Mouse (Mus musculus): ENCODE measurements around the gene Slc35b3. TPM values are rescaled to one million over a fixed set of nuclear protein-coding genes. Genes with fewer than 3 reads are reported as not detected.

Gene Slc35b3
- total RNA-seq (2021) = 1 to 10 TPM; 5.3 to 5.9 TPM
- long read RNA-seq, experiment 1, partial matches to known transcripts = 1 of 7 reads
- long read RNA-seq, experiment 1, other reads (novel, unspliced or antisense) = 4 of 7 reads
- long read RNA-seq, experiment 2, partial matches to known transcripts = 2 of 7 reads
- long read RNA-seq, experiment 2, other reads (novel, unspliced or antisense) = 2 of 7 reads

- intact Hi-C loops (cut with DNase I) = no loop called here
- DNase-seq = peak; percentile 90 to 91
Measured at GRCm38 (mm10) chr13:38960063-38961050, at the start of gene Slc35b3. Gene Slc35b3, minus strand, starts transcription at chr13:38960875.

DNA sequence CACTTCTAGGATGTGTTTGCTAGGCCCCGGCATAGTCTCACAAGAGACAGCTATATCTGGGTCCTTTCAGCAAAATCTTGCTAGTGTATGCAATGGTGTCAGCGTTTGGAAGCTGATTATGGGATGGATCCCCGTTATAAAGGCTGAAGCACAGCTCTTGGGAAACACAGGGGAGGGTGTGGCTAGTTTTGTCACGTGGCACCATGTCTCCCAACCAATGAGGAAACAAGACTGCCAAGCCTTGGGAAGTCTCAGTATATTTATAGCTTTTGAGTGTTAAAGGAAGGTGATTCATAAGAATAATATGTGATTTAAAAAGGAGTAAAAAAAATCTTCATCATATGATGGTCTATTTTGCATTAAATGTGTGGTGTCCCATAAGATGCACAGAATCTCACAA, 49.6 kb upstream of the Slc35b3 start:
- intact Hi-C loops (cut with DNase I) = loop anchor here (2.0 to 5.0 kb wide), 2 partner anchors 158 to 319 kb away; no protein-coding TSS in a partner anchor
- no peak for DNase-seq

DNA sequence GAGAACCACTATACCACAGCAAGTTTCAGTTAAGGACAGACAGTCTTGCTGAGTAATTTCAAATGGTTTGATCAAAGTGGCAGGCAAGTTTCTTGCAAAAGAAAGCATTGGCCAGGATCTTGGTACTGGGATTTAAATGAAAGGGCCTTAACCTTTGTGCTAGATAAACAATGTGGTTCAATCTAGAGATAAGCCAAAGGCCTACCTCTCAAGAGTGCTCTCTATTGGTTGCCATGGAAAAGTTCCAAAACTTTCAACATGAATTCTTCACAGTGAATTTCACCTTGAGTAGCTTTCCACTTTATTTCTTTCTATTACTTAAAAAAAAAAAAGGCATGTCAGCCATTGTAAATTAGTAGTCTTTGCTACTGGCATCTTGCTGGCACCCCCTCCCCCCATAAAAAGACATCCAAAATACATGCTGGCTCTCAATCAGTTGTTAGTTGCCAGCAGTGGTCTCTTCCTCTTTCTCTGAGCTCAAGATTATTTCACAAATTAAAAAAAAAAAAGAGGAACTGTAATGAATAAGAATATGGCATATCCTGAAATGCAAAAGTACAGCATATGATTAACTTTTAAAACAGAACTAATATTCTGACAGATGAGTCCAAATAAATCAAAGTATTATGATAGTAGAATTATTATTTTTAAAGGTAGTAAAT, 42.6 kb upstream of the Slc35b3 start:
- no peak for DNase-seq
- intact Hi-C loops (cut with DNase I) = no loop called here

GRCm38 (mm10) chr13:39002424-39002823, 41.7 kb upstream of the Slc35b3 start:
- no peak for DNase-seq
- intact Hi-C loops (cut with DNase I) = no loop called here

DNA sequence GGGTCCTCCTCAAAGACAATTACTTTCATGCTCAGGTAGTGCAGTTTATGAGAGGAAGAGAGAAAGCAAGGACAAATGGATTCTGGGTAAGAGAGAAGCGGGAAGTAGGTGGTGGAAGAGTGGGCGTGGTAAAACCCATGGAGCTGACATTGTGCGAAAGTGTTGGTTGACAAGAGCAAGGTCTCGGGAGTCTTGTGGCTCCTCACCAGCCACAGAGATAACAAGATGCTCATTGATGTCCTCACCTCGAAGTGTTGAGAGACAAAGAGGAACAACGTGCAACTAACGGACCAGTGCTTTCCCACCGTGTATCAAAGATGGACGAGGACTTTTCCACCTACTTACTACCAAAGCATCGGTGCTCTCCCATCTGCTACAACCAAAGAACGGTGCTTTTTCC, 40.8 kb upstream of the Slc35b3 start:
- peak; percentile 2 for DNase-seq
- intact Hi-C loops (cut with DNase I) = no loop called here

GRCm38 (mm10) chr13:38998958-38999357, 38.3 kb upstream of the Slc35b3 start:
- intact Hi-C loops (cut with DNase I) = no loop called here
- no peak for DNase-seq

- DNase-seq = peak; percentile 15 to 41
- intact Hi-C loops (cut with DNase I) = loop anchor here (5.0 kb wide), 1 partner anchor 1755 kb away; no protein-coding TSS in a partner anchor
Measured at GRCm38 (mm10) chr13:38992529-38992928, 31.9 kb upstream of the Slc35b3 start.

DNA sequence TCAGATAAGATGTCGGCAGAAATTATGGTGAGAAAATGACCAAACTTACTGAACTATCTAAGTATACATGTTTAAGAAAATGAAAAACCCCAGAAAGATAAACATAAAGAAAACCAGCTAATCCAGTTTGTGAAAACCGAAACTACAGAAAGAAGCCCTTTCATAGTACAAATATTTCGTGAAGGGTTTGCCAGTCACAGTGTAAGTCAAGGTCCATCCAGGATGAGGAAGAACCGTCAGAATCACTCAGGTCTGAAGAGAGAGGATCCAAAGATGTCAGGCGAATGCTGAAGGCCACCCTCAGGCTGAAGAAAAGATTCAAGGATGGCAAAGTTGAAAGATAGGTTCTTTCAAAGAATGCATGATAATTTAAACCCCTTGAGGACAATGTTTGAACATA, 23.1 kb upstream of the Slc35b3 start:
- intact Hi-C loops (cut with DNase I) = no loop called here
- no peak for DNase-seq

DNA sequence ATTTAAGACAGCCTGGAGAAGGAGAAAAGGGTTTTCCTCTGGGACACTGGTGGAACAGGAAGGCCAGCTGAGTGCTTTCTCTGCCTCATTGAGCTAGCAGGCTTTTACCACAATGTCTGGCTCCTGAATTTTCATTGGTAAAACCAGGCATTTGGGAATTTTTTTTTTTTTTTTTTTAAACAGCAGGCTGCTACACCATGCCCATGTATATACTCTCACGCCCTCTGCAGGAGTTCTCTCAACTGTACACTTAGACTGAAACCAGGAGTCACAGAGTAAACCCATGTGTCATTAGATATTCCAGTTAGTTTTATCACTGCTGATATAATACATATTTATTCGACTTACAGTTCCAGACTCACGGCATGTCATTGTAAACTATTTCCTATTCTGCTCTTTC, 20.2 kb upstream of the Slc35b3 start:
- DNase-seq = no peak
- intact Hi-C loops (cut with DNase I) = no loop called here

DNA sequence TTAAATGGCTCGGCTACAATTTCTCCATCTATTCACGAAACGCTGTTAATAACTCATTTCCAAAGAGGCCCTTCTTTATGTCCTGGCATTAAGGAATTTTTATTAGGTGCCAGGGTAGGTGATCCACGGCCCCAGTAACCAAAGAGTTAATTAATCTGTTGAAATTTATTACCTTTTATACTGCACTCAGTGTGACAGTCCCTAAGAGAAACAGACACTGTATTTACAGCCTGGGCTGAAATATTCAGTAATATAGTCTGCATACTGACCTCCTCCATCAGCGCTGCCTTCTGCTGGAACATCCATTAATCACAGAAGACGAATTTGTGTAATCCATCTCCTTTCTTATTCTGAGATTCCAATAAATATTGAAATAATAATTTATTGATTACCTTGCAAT, 16.3 kb upstream of the Slc35b3 start:
- intact Hi-C loops (cut with DNase I) = no loop called here
- DNase-seq = no peak

DNA sequence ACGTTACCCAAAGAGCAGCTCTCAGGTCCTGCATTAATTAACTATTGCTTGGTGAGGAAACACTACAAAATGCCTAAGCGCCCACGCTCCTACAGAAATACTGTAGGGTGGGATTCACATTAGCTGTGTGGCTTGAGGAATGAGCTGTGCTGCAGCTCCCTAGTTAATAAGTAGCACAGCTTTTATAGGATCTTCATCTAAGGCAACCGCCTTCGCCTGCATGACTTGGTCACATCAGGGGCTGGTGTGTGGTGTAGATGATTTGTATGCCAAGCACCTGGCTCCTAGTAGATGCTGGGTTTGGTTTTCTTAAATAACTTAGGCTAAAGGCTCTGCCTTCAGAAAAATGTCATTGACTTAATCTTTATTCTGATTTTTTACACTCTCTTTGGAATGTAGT, 15.2 kb upstream of the Slc35b3 start:
- no peak for DNase-seq
- intact Hi-C loops (cut with DNase I) = no loop called here

- DNase-seq = no peak
- intact Hi-C loops (cut with DNase I) = no loop called here
Measured at GRCm38 (mm10) chr13:38972602-38973001, 11.9 kb upstream of the Slc35b3 start.

DNA sequence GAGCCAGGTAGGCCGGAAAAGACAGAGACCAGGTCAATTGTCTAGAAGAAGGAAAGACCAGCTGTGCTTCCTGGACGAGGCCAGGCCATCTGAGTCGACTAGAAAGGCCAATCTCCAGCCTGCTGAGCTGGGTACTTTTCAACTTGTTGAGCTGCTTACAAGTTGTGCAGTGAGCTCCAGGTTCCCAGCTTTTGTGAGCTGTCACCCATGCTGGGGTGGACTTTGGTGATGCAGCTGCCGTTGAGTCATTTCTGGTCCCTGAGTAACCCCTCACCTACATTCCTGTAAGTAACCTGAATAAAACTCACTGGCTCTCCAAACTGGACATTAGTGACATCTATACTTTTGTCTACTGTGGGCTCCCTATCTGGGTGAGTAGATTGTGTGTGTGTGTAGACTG, 10.4 kb upstream of the Slc35b3 start:
- DNase-seq = no peak
- intact Hi-C loops (cut with DNase I) = no loop called here

DNA sequence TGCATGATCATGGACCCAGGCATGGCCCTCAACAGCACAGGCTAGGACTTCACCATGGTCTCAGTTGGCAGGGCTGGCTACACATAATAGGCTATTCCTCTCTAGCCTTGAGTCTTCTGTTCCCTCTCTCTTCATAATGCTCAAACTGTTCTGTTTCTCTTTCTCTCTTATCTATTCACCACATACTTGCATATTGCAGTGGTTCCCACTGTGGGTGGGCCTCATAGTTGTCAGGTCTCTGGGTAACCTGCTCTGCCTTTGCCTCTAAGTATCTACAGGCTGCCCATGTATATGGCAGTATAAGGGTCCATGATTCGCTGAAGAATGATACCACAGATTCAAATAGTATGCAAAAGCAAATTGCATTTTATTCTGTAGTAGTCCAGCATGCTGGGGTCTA, 6.8 kb upstream of the Slc35b3 start:
- intact Hi-C loops (cut with DNase I) = no loop called here
- DNase-seq = no peak

- intact Hi-C loops (cut with DNase I) = no loop called here
- no peak for DNase-seq
Measured at GRCm38 (mm10) chr13:38966922-38967448, 6.3 kb upstream of the Slc35b3 start.

GRCm38 (mm10) chr13:38962771-38963170, 2.1 kb upstream of the Slc35b3 start:
- intact Hi-C loops (cut with DNase I) = no loop called here
- DNase-seq = no peak

DNA sequence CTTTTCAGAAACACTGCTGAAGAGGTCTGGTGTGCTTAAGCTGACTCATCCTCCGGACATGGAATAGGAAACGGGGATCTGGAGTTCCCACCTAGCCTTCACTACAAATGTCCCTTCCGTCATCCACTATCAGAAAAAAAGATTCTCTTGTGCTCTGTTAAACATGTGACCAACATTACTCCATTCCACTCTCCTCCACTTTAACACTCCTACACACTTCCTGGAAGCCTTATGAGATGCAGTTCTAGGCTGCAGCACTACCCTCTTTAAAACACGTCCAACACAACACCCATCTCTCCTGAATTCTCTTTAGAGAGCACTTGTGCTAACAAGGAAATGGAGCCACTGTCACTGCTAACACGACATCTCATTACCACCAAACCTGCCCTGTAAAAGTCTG, 2.6 kb downstream of the Slc35b3 start:
- intact Hi-C loops (cut with DNase I) = no loop called here
- DNase-seq = no peak

GRCm38 (mm10) chr13:38946296-38947012, 14.2 kb downstream of the Slc35b3 start:
- intact Hi-C loops (cut with DNase I) = no loop called here
- no peak for DNase-seq

- DNase-seq = peak in 1 of 2 experiments; percentile 18
- intact Hi-C loops (cut with DNase I) = no loop called here
Measured at GRCm38 (mm10) chr13:38945767-38946166, 14.9 kb downstream of the Slc35b3 start.

DNA sequence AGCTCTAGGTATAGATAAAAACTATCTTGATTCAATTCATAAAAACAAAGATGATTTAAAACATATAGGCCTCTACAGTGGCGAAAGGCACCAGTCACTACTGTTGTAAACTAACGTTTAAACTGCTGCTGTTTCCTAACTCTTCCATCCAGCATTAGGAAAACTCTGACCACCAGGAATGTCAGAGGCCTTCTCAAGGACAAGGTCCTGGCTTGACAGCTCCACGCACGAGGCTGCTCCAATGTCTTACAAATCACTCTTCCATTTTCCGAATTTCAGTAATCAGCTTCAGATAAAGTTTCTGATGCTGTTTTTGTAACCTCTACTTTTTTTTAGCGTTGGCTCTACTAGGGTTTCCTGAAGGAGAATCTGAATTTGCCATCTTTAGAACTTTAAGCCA, 15.7 kb downstream of the Slc35b3 start:
- DNase-seq = no peak
- intact Hi-C loops (cut with DNase I) = no loop called here
